Mouse (Mus musculus) embryonic facial prominence, embryonic 13.5 days (tissue): ENCODE data around the gene Acy3. TPM values are rescaled to one million over a fixed set of nuclear protein-coding genes. Genes with fewer than 3 reads are reported as not detected.

Experiments used
- ATAC-seq: fragments of 200-750 bp; cut with Nextera tagmentation; 2 replicates; pipeline ENCODE4 v1.8.0; 2017; ENCODE audit warnings: low read depth; ENCODE audit not compliant: insufficient number of reproducible peaks, insufficient read depth, low FRiP score, low TSS enrichment
- H3K27ac ChIP-seq: fragments of 300-500 bp; sonication (generic); 2 replicates; pipeline ENCODE4 v1.5.1; 2015; ENCODE audit warnings: moderate library complexity, mild to moderate bottlenecking, inconsistent platforms
- H3K27me3 ChIP-seq: fragments of 300-500 bp; sonication (generic); 2 replicates; pipeline ENCODE4 v1.6.1; 2015; ENCODE audit warnings: mild to moderate bottlenecking, inconsistent platforms
- H3K36me3 ChIP-seq: fragments of 300-500 bp; sonication (generic); 2 replicates; pipeline ENCODE4 v1.6.1; 2015; ENCODE audit warnings: mild to moderate bottlenecking, inconsistent platforms
- H3K4me1 ChIP-seq: fragments of 300-500 bp; sonication (generic); 2 replicates; pipeline ENCODE4 v1.6.1; 2015; ENCODE audit warnings: inconsistent platforms
- H3K4me2 ChIP-seq: fragments of 300-500 bp; sonication (generic); 2 replicates; pipeline ENCODE4 v1.6.1; 2015; ENCODE audit warnings: moderate library complexity, mild to moderate bottlenecking, inconsistent platforms
- H3K4me3 ChIP-seq: fragments of 300-500 bp; sonication (generic); 2 replicates; pipeline ENCODE4 v1.5.1; 2015; ENCODE audit warnings: mild to moderate bottlenecking, inconsistent platforms
- H3K9ac ChIP-seq: fragments of 300-500 bp; sonication (generic); 2 replicates; pipeline ENCODE4 v1.6.1; 2015; ENCODE audit warnings: mild to moderate bottlenecking, inconsistent platforms
- H3K9me3 ChIP-seq: fragments of 300-500 bp; sonication (generic); 2 replicates; pipeline ENCODE4 v1.6.1; 2016; ENCODE audit warnings: inconsistent platforms
- WGBS: fragments of 180-500 bp; shearing (Covaris S2); methylation state at CpG from one replicate; pipeline ENCODE4 v1.1.7; 2015; ENCODE audit warnings: mixed read lengths; 5-methylcytosine and 5-hydroxymethylcytosine counted together
- polyA plus RNA-seq: library from polyadenylated mRNA; unstranded; fragments of >200 nt; fragmentation: Nextera tagmentation; extraction: Ambion mirVana; gene quantifications from 2 replicates; pipeline ENCODE4 v1.2.1, GENCODE M21; 2015

Gene Acy3
- polyA plus RNA-seq = 3.1 and 3.7 TPM in 2 replicates

DNA sequence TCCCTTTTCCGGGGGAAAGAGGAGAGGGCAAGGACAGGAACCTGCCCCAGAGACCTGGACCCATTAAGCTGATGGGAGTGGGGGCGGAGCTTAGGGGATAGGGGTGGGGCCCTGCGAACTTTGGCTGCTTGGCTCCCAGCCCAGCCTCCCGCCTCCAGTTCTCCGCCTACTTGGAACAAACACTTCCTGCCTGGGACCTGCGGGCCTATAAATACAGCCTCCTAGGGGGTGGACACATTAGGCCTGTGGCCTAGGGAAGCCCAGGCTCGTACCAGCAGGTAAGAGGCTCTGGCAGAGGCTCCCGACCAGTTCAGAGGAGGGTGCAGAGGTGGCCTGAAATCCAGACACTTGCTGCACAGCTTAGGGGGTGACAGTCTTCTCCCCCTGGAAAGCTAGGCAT is at the start of gene Acy3:
Acy3 (plus strand) TSS at position 237 of the 400 bp plus-strand sequence.
- H3K4me3 ChIP-seq = no peak within 1 kb of the TSS
- no peak for ATAC-seq
- peak within 1 kb of the TSS; percentile 37; the same call in 1 of the 2 replicates for H3K9ac ChIP-seq
- no peaks in the 10 kb centered on the region for H3K36me3 ChIP-seq
- H3K27me3 ChIP-seq = no peaks in the 10 kb centered on the region
- peak within 1 kb of the TSS; percentile 29 for H3K4me2 ChIP-seq
- H3K9me3 ChIP-seq = no peaks in the 10 kb centered on the region; the same call in 1 of the 2 replicates
- H3K4me1 ChIP-seq = peaks cover 19% of the 10 kb centered on the region
- 11% methylated on average over 8 of the region's 8 CpGs for WGBS
- H3K27ac ChIP-seq = no peak within 1 kb of the TSS

DNA sequence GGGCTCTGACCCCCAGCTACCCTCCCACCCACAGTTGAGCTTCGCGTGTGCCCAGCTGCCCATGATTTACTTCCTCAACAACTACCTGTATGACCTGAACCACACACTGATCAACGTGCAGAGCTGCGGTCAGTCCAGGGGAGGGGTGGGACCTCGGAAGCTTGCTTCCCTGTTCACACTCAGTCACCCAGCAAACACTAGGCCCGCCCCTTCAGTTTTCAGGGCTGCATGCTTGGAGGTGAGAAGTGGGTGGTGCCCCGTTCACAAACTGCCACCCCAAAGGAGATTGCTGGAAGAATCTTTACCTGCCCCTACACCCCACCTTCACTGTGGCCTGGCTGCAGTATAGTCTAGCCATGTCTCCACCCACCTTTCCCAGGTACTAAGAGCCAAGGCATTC is 44.1 kb upstream of the Acy3 start:
- Histone ChIP-seq H3K9me3 (no peaks in the 10 kb centered on the region), H3K4me2 (no peak overlapping the region), H3K27me3 (no peaks in the 10 kb centered on the region), H3K27ac (no peak overlapping the region), H3K4me3 (no peak overlapping the region), H3K36me3 (no peaks in the 10 kb centered on the region), H3K4me1 (peaks cover 4% of the 10 kb centered on the region; the same call in 1 of the 2 replicates), H3K9ac (no peak overlapping the region)
- 81% methylated on average over 7 of the region's 7 CpGs for WGBS
- no peak for ATAC-seq

DNA sequence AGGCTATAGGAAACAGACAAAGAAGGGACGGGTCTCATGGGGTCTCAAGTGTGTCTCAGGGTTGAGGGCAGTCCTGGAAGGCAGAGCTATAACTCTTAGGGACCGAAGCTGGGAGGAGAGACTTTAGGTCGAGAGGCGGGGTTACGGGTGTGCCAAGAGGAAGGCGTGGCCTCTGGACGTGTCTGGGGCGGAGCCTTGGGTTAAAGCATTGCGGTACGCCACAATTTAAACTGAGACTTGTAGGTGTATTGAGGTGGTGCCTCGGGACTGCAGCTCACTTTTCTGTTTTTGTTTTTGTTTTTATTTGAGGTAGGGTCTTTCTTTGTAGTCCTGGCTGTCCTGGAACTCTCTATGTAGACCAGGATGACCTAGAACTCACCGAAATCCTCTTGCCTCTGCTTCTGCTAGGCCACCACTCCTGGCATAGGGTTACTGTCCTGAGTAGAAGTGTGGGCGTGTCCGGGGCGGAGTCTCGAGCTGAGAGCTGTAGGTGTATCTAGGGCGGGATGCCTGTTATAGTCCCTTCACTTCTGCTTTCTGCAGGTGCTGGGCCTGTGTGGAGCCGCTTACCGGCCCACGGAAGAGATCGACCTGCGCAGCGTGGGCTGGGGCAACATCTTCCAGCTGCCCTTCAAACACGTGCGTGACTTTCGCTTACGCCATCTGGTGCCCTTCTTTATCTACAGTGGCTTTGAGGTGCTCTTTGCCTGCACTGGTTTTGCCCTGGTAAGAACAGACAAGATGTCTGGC is 43.2 kb upstream of the Acy3 start:
- Histone ChIP-seq H3K4me2 (peak overlapping the region; percentile 33; the same call in 1 of the 2 replicates), H3K4me1 (peaks cover 4% of the 10 kb centered on the region; the same call in 1 of the 2 replicates), H3K36me3 (no peaks in the 10 kb centered on the region), H3K27me3 (no peaks in the 10 kb centered on the region), H3K4me3 (no peak overlapping the region), H3K9me3 (no peaks in the 10 kb centered on the region), H3K27ac (no peak overlapping the region), H3K9ac (no peak overlapping the region)
- ATAC-seq = no peak
- 25% methylated on average over 27 of the region's 27 CpGs for WGBS

DNA sequence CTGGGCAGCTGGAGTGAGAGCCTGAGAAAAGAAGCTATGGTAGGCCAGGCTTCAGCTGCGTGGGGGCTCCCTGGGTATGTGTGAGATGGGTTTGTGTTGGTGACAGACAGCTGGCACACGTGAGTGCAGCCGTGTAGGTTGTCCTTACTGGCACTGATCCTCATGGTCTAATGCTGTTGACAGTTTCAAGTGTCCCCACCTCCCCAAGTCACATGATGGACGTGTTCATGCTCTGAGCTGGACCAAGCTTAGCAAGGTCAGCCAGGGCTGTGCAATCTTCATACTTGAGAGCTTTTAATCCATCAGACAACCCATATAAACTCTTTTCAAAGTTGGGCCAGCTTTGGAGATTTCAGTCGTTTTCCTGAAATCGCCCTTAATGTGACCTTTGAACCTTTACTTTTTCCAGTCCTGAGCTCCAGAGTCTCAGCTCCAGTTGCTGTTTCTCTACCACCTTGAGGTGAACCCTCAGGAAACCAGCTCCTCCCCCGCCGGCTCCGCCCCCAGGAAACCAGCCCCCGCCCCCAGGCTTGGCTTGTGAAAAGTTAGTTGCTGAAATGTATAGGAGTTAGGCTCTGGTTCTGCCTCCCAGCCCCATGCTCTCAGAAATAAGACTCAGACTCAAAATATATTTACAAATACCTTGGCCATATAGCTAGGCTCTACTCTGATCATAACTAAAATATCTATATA is 40.4 kb upstream of the Acy3 start:
- no peak overlapping the region for H3K4me3 ChIP-seq
- ATAC-seq = no peak
- no peak overlapping the region for H3K27ac ChIP-seq
- H3K4me2 ChIP-seq = no peak overlapping the region
- H3K36me3 ChIP-seq = no peaks in the 10 kb centered on the region
- H3K9ac ChIP-seq = no peak overlapping the region
- peaks cover 4% of the 10 kb centered on the region; the same call in 1 of the 2 replicates for H3K4me1 ChIP-seq
- WGBS = 32% methylated on average over 10 of the region's 10 CpGs
- H3K9me3 ChIP-seq = no peaks in the 10 kb centered on the region
- no peaks in the 10 kb centered on the region for H3K27me3 ChIP-seq

DNA sequence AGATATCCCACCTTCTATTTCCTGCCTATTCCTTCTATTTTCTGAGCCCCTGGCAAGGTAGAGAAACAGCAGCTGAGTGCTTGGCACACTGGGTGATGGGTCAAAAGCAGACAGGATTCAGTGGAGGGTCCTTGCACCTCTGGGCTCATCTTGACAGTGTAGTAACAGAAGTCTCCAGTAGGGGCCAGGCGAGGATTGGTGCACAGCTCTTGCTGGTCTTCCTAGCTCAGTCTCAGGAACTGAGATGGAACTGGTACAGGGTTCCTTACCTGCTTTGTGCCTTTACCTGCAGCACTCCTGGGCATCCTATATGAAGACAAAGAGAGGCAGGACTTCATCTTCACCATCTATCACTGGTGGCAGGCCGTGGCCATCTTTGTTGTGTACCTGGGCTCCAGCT is 39.7 kb upstream of the Acy3 start:
- no peak for ATAC-seq
- no peaks in the 10 kb centered on the region for H3K9me3 ChIP-seq
- no peak overlapping the region for H3K27ac ChIP-seq
- no peak overlapping the region for H3K4me3 ChIP-seq
- H3K4me1 ChIP-seq = peaks cover 4% of the 10 kb centered on the region; the same call in 1 of the 2 replicates
- H3K9ac ChIP-seq = no peak overlapping the region
- no peak overlapping the region for H3K4me2 ChIP-seq
- no peaks in the 10 kb centered on the region for H3K27me3 ChIP-seq
- H3K36me3 ChIP-seq = no peaks in the 10 kb centered on the region
- 17% methylated on average over 2 of the region's 2 CpGs for WGBS

DNA sequence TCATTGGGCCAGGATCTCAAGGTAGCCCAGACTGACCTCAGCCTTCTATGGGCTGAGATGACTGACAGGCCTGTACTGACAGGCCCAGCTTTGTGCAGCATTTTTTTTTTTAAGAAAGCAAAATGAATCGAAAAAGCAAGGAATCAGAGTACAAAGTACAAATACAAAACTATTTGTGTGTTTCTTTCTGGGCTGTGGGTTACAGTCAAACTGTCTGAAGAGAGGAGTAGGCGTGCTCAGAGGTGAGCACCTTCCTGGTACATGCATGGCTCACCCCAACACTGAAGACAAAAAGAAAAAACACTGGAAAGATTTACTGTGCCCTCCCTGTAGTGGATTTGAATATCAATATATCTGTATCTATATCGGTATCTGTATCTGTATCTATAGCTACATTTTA is 38.6 kb upstream of the Acy3 start:
- no peak overlapping the region for H3K4me2 ChIP-seq
- H3K27ac ChIP-seq = no peak overlapping the region
- H3K36me3 ChIP-seq = no peaks in the 10 kb centered on the region
- WGBS = 74% methylated on average over 3 of the region's 3 CpGs
- H3K27me3 ChIP-seq = no peaks in the 10 kb centered on the region
- no peaks in the 10 kb centered on the region for H3K9me3 ChIP-seq
- no peak overlapping the region for H3K4me3 ChIP-seq
- no peak overlapping the region for H3K9ac ChIP-seq
- H3K4me1 ChIP-seq = peaks cover 4% of the 10 kb centered on the region; the same call in 1 of the 2 replicates
- ATAC-seq = no peak

DNA sequence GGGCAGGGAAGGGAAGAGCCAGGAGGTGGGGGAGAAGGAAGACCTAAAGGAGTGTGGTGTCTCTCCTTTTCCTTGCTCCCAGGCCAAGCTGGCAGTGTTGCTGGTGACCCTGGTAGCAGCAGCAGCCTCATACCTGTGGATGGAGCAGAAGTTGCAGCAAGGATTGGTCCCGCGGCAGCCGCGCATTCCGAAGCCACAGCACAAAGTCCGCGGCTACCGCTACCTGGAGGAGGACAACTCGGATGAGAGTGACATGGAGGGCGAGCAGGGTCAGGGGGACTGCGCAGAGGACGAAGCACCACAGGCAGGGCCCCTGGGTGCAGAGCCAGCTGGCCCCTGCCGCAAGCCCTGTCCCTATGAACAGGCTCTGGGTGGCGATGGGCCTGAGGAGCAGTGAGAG is 37.8 kb upstream of the Acy3 start:
- ATAC-seq = no peak
- Histone ChIP-seq H3K36me3 (no peaks in the 10 kb centered on the region), H3K4me3 (no peak overlapping the region), H3K27ac (no peak overlapping the region), H3K9ac (no peak overlapping the region), H3K4me2 (no peak overlapping the region), H3K4me1 (no peaks in the 10 kb centered on the region), H3K9me3 (no peaks in the 10 kb centered on the region), H3K27me3 (no peaks in the 10 kb centered on the region)
- 70% methylated on average over 14 of the region's 14 CpGs for WGBS

DNA sequence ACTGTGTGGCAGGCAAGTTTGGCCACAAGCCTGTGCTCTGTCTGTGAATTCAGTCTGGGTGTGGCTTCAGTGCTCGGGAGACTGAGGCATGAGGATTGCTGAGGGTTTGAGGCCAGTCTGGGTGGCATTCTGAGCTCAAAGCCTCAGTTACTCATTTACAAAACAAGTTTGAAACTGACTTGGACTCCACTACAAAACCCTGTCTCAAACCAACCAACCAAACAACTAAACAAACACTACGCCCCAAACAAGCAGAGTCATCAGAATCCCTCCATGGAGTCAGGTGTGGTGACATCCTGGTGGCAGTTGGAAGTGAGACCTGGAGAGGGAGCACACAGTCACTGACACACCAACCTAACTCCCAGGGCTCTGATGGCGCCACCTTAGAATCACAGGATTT is 36.0 kb upstream of the Acy3 start:
- H3K27me3 ChIP-seq = no peaks in the 10 kb centered on the region
- H3K9me3 ChIP-seq = no peaks in the 10 kb centered on the region
- H3K27ac ChIP-seq = no peak overlapping the region
- ATAC-seq = no peak
- H3K36me3 ChIP-seq = no peaks in the 10 kb centered on the region
- no peak overlapping the region for H3K4me3 ChIP-seq
- H3K4me1 ChIP-seq = no peaks in the 10 kb centered on the region
- H3K9ac ChIP-seq = no peak overlapping the region
- H3K4me2 ChIP-seq = no peak overlapping the region
- 71% methylated on average over 3 of the region's 3 CpGs for WGBS

DNA sequence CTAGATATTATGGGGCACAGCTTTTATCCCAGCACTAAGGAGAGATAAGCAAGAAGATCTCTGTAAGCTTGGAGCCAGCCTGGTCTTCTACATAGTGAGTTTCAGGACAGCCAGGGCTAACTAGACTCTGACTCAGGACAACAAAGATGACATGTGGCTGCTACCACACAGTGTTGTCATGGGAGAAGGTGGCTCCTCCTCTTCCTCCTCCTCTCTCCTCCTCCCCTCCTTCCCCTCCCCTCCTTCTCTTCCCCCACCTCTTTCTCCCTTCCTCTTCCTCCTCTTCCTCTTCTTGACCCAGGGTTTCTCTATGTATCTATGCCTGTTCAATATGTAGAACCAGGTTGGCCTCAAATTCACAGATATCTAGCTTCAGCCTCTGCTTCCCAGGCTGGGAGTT is 34.9 kb upstream of the Acy3 start:
- H3K36me3 ChIP-seq = no peaks in the 10 kb centered on the region
- no peak overlapping the region for H3K4me2 ChIP-seq
- no peaks in the 10 kb centered on the region for H3K4me1 ChIP-seq
- no peak overlapping the region for H3K27ac ChIP-seq
- H3K27me3 ChIP-seq = no peaks in the 10 kb centered on the region
- no peak overlapping the region for H3K4me3 ChIP-seq
- no peak overlapping the region for H3K9ac ChIP-seq
- no peak for ATAC-seq
- no peaks in the 10 kb centered on the region for H3K9me3 ChIP-seq

DNA sequence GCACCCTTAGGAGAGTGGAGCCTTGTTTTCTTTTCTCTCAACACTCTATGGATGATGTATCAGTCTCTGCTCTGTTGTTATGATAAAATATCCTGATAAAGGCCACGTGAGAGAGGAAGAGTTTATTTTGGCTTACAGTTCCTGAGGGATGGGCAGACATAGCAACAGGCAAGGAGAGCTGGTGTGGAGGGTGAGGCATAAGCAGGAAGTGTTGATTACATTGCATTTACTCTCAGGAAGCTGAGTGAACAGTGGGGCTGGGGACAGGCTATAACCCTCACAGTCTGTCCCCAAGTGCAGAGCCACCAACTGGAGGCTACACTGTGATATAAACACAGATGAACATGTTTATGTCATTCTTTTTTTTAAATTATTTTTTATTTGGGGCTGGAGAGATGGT is 34.3 kb upstream of the Acy3 start:
- 50% methylated on average over 1 of the region's 1 CpGs for WGBS
- no peak for ATAC-seq
- no peaks in the 10 kb centered on the region for H3K9me3 ChIP-seq
- H3K4me1 ChIP-seq = no peaks in the 10 kb centered on the region
- no peak overlapping the region for H3K4me2 ChIP-seq
- no peaks in the 10 kb centered on the region for H3K27me3 ChIP-seq
- no peaks in the 10 kb centered on the region for H3K36me3 ChIP-seq
- no peak overlapping the region for H3K27ac ChIP-seq
- no peak overlapping the region for H3K9ac ChIP-seq
- no peak overlapping the region for H3K4me3 ChIP-seq

DNA sequence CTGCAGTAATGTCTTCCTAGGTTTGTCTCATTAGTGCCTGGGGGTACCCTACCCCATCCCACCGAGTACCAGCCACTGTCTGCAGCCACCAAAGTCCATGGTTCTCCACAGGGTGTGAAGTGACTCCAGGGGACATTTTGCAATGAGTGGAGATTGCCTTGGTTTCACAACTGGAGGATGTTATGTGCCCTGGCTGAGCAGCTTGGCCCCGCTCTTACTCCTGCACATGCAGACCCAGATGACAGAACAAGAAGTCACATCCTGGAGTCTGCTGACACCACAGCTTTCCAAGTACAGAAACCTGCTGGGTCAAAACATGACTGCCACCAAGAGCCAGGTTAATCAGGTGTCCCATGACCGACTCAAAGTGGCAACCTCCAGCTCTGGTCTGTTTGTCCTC is 31.3 kb upstream of the Acy3 start:
- Histone ChIP-seq H3K4me3 (no peak overlapping the region), H3K36me3 (no peaks in the 10 kb centered on the region), H3K9ac (no peak overlapping the region), H3K27me3 (no peaks in the 10 kb centered on the region), H3K27ac (no peak overlapping the region), H3K4me2 (no peak overlapping the region), H3K9me3 (no peaks in the 10 kb centered on the region), H3K4me1 (no peaks in the 10 kb centered on the region)
- WGBS = 78% methylated on average over 3 of the region's 3 CpGs
- no peak for ATAC-seq

DNA sequence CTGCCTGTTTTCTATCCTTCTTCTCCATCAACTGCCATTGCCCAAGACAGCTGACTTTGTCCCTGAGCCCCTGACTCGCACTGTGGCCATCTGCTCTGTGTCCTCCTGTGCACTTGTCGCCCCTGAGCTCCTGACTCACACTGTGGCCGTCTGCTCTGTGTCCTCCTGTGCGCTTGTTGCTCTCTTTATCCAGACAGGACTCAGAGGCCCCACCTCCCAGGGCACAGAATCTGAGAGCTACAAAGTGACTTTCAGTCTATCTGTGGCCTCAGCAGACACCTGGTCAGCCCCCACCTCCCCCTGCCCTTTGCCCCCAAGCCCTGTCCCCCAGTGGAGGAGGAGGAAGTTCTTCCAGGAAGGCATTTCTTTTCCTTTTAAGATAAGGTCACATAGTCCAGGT is 30.6 kb upstream of the Acy3 start:
- no peak overlapping the region for H3K4me3 ChIP-seq
- 51% methylated on average over 4 of the region's 4 CpGs for WGBS
- no peak overlapping the region for H3K9ac ChIP-seq
- H3K27ac ChIP-seq = no peak overlapping the region
- H3K27me3 ChIP-seq = no peaks in the 10 kb centered on the region
- no peaks in the 10 kb centered on the region for H3K9me3 ChIP-seq
- H3K4me1 ChIP-seq = no peaks in the 10 kb centered on the region
- ATAC-seq = no peak
- H3K36me3 ChIP-seq = no peaks in the 10 kb centered on the region
- no peak overlapping the region for H3K4me2 ChIP-seq
